Mouse (Mus musculus): ENCODE measurements at regions not wholly inside any gene's neighbourhood (a gene's known extent, or its start where the extent isn't known, plus 50 kb on each side); places are given as distances from the start of the nearest gene placed in this dataset.
A peak's percentile ranks its signal among the peaks of the same experiment; 100 is the strongest.

DNA sequence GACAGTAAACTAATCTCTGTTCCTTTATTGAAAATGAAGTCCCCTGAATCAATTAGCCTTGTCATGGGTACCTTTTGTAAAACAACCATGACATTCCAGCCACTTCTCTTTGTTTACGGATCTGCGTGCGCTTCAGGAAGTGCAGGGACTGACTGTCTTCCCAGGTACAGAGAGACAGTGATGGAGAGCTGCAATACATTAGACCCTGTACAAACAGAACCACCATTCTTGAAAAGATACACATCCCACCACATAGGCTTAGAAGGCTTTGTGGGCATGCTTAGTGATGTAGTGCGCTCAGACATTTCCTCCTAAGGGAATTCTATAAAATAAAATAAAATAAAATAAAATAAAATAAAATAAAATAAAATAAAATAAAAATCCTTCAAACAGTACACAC lies 148.8 kb upstream of the Hnrnpa3 start:
- 0 out of 2 replicates have a peak overlapping the region, but pooled peaks have one; percentile 37 for H3K27ac ChIP-seq (replicated peaks)
- no peaks in the 10 kb centered on the region for H3K27me3 ChIP-seq
- ATAC-seq (ENCODE audit: low FRiP score, low read depth), result no peak
- H3K9me3 ChIP-seq, result no peaks in the 10 kb centered on the region
- H3K4me1 ChIP-seq (replicated peaks), result peaks cover 13% of the 10 kb centered on the region; the same call in 1 of the 2 replicates
- 43% methylated on average over 4 of the region's 4 CpGs for WGBS
- H3K4me2 ChIP-seq, result no peak overlapping the region
- H3K9ac ChIP-seq, result no peak overlapping the region
- no peak overlapping the region for H3K4me3 ChIP-seq
- no peaks in the 10 kb centered on the region for H3K36me3 ChIP-seq

DNA sequence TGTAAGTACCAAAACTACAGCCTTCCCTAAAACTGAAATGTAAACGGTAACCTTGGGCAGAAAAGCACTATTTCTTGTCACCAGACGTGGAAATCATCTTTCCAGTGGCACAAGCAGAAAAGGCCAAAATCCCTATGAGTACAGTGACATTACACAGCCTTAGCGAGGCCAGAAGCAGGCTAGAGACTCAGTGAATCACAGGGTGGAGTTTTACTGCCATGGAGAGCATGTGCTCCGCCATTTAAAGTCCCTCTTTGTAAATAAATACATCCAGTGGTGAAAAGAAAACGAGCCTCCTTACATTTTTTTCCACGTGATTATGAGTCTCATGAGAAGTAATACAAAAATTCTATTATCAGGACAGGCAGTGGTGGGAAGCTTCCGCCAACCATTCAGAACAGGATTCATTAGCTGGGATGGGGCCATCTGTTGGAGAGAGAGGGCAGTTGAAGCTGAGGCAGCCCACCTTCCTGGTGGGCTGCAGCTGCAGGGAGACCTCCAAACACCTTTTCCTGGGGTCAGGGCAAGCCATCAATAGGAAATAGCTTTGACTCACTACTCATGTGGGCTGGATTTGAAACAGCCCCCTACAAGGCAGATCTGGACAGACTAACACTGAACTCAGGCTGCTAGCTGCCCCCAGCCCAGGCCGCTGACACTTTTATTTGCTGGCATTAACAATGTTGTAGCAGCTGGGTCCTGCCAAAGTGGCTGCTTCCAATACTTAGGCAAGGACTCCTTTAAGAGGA lies 146.5 kb upstream of the Hnrnpa3 start:
- Histone ChIP-seq H3K4me3 (no peak overlapping the region), H3K36me3 (no peaks in the 10 kb centered on the region), H3K4me1 (replicated peaks) (peaks cover 13% of the 10 kb centered on the region; the same call in 1 of the 2 replicates), H3K4me2 (no peak overlapping the region), H3K9ac (no peak overlapping the region), H3K27ac (replicated peaks) (no peak overlapping the region), H3K9me3 (no peaks in the 10 kb centered on the region), H3K27me3 (no peaks in the 10 kb centered on the region)
- WGBS, result 67% methylated on average over 8 of the region's 8 CpGs
- ATAC-seq (ENCODE audit: low FRiP score, low read depth), result peak; percentile 42; the same call in 1 of the 2 replicates

DNA sequence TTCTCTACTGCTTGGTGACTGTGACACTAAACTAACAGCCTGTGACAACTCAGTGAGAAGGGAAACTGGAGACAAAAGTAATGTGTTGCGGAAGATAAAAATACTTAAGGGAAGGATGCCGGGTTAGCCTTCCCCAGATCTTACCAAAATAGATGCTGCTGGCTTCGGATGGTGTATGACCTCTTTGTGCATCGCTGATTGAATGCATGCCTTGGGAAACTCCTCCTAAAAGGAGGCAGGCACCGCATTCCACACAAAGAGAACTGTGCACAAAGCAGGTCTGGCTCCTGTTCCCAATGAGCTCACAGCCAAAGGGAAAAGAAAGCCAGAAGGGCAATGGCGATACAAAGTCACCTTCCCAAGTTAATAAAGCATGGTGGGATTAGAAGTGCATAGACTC lies 144.9 kb upstream of the Hnrnpa3 start:
- H3K4me2 ChIP-seq, result no peak overlapping the region
- H3K36me3 ChIP-seq, result no peaks in the 10 kb centered on the region
- H3K4me3 ChIP-seq, result no peak overlapping the region
- H3K9me3 ChIP-seq, result no peaks in the 10 kb centered on the region
- H3K27ac ChIP-seq (replicated peaks), result no peak overlapping the region
- 49% methylated on average over 6 of the region's 6 CpGs for WGBS
- H3K9ac ChIP-seq, result no peak overlapping the region
- peaks cover 13% of the 10 kb centered on the region; the same call in 1 of the 2 replicates for H3K4me1 ChIP-seq (replicated peaks)
- H3K27me3 ChIP-seq, result no peaks in the 10 kb centered on the region
- ATAC-seq (ENCODE audit: low FRiP score, low read depth), result no peak

- no peak for ATAC-seq (ENCODE audit: low FRiP score, low read depth)
- Histone ChIP-seq H3K36me3 (no peaks in the 10 kb centered on the region), H3K4me3 (no peak overlapping the region), H3K27ac (replicated peaks) (no peak overlapping the region), H3K4me1 (replicated peaks) (0 out of 2 replicates have a peak, but pooled peaks cover 6% of the 10 kb centered on the region), H3K4me2 (no peak overlapping the region), H3K27me3 (no peaks in the 10 kb centered on the region), H3K9me3 (no peaks in the 10 kb centered on the region), H3K9ac (no peak overlapping the region)
- 89% methylated on average over 11 of the region's 11 CpGs for WGBS
Observed at GRCm38 (mm10) chr2:75516223-75516622, 142.8 kb upstream of the Hnrnpa3 start.

GRCm38 (mm10) chr2:75517096-75517495 lies 142.0 kb upstream of the Hnrnpa3 start:
- no peak for ATAC-seq (ENCODE audit: low FRiP score, low read depth)
- Histone ChIP-seq H3K27ac (replicated peaks) (no peak overlapping the region), H3K27me3 (no peaks in the 10 kb centered on the region), H3K9me3 (no peaks in the 10 kb centered on the region), H3K9ac (no peak overlapping the region), H3K4me1 (replicated peaks) (0 out of 2 replicates have a peak, but pooled peaks cover 6% of the 10 kb centered on the region), H3K36me3 (no peaks in the 10 kb centered on the region), H3K4me3 (no peak overlapping the region), H3K4me2 (no peak overlapping the region)
- WGBS, result 69% methylated on average over 3 of the region's 3 CpGs

DNA sequence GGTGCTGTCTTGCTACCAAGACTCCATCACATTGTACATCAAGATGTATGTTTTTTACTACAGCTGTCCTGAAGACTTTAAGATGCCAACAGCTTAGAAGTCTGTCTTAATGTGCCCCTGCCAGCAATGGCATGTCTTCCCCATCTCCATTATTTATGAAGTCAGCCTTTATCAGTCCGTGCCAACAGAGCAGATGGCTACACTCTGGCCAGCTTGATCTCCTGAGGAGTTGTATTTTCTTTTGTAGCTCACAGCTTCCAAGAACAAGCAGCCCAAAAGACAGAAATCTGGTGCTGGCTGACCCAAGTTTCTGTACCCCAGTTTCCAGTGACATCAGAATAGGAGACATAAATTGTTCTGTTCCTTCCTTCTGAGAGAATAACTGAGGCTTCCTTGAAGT lies 140.5 kb upstream of the Hnrnpa3 start:
- Histone ChIP-seq H3K4me3 (no peak overlapping the region), H3K9me3 (no peaks in the 10 kb centered on the region), H3K4me1 (replicated peaks) (no peaks in the 10 kb centered on the region), H3K27ac (replicated peaks) (no peak overlapping the region), H3K27me3 (no peaks in the 10 kb centered on the region), H3K36me3 (no peaks in the 10 kb centered on the region), H3K4me2 (no peak overlapping the region), H3K9ac (no peak overlapping the region)
- WGBS, result 74% methylated on average over 1 of the region's 1 CpGs
- no peak for ATAC-seq (ENCODE audit: low FRiP score, low read depth)

- no peak overlapping the region for H3K9ac ChIP-seq
- no peak overlapping the region for H3K4me3 ChIP-seq
- H3K4me1 ChIP-seq (replicated peaks), result peaks cover 3% of the 10 kb centered on the region; the same call in 1 of the 2 replicates
- H3K9me3 ChIP-seq, result no peaks in the 10 kb centered on the region
- no peak overlapping the region for H3K27ac ChIP-seq (replicated peaks)
- ATAC-seq (ENCODE audit: low FRiP score, low read depth), result no peak
- H3K27me3 ChIP-seq, result no peaks in the 10 kb centered on the region
- no peaks in the 10 kb centered on the region for H3K36me3 ChIP-seq
- WGBS, result 40% methylated on average over 3 of the region's 3 CpGs
- no peak overlapping the region for H3K4me2 ChIP-seq
Observed at GRCm38 (mm10) chr2:75525562-75525961, 133.5 kb upstream of the Hnrnpa3 start.

DNA sequence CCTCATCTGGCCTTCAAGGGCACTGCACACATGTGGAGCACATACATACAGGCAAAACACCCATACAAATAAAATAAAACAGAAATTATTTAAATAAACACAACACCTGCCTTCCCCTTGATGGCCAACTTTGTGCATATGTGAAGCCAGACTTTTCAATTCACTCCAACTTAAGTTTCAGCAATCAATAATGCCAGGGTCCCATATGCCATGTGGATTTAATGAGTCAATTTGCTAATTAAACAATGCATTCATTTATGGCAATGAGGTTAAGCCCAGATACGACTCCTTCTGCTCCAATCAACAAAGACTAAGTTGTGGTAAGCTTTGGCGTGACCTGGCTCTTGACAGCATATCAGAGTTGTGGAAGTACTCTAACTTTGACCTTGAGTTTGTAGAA lies 130.4 kb upstream of the Hnrnpa3 start:
- WGBS, result 69% methylated on average over 2 of the region's 2 CpGs
- no peak for ATAC-seq (ENCODE audit: low FRiP score, low read depth)

GRCm38 (mm10) chr2:75538114-75538513 lies 120.9 kb upstream of the Hnrnpa3 start:
- Histone ChIP-seq H3K9ac (no peak overlapping the region), H3K27ac (replicated peaks) (no peak overlapping the region), H3K9me3 (no peaks in the 10 kb centered on the region), H3K27me3 (no peaks in the 10 kb centered on the region), H3K36me3 (no peaks in the 10 kb centered on the region), H3K4me3 (no peak overlapping the region), H3K4me2 (no peak overlapping the region), H3K4me1 (replicated peaks) (no peaks in the 10 kb centered on the region)
- 31% methylated on average over 4 of the region's 4 CpGs for WGBS
- no peak for ATAC-seq (ENCODE audit: low FRiP score, low read depth)

More for the DNA sequence above, 130.4 kb upstream of the Hnrnpa3 start:
- Histone ChIP-seq H3K4me3 (no peak overlapping the region), H3K27me3 (no peaks in the 10 kb centered on the region), H3K4me1 (replicated peaks) (peaks cover 3% of the 10 kb centered on the region; the same call in 1 of the 2 replicates), H3K9me3 (no peaks in the 10 kb centered on the region), H3K9ac (no peak overlapping the region), H3K27ac (replicated peaks) (no peak overlapping the region), H3K36me3 (no peaks in the 10 kb centered on the region), H3K4me2 (no peak overlapping the region)

- Histone ChIP-seq H3K27me3 (no peaks in the 10 kb centered on the region), H3K36me3 (no peaks in the 10 kb centered on the region), H3K4me1 (replicated peaks) (no peaks in the 10 kb centered on the region), H3K9me3 (no peaks in the 10 kb centered on the region), H3K9ac (no peak overlapping the region), H3K27ac (replicated peaks) (no peak overlapping the region), H3K4me2 (no peak overlapping the region), H3K4me3 (no peak overlapping the region)
- ATAC-seq (ENCODE audit: low FRiP score, low read depth), result no peak
- WGBS, result 94% methylated on average over 6 of the region's 6 CpGs
Observed at GRCm38 (mm10) chr2:75539726-75540125, 119.3 kb upstream of the Hnrnpa3 start.

GRCm38 (mm10) chr2:75542331-75542730 lies 116.7 kb upstream of the Hnrnpa3 start:
- WGBS, result 62% methylated on average over 5 of the region's 5 CpGs
- no peaks in the 10 kb centered on the region for H3K9me3 ChIP-seq
- no peaks in the 10 kb centered on the region for H3K27me3 ChIP-seq
- H3K27ac ChIP-seq (replicated peaks), result no peak overlapping the region
- no peaks in the 10 kb centered on the region for H3K36me3 ChIP-seq
- ATAC-seq (ENCODE audit: low FRiP score, low read depth), result no peak
- H3K4me3 ChIP-seq, result no peak overlapping the region
- H3K9ac ChIP-seq, result no peak overlapping the region
- H3K4me1 ChIP-seq (replicated peaks), result no peaks in the 10 kb centered on the region
- H3K4me2 ChIP-seq, result no peak overlapping the region

GRCm38 (mm10) chr2:75542781-75543180 lies 116.3 kb upstream of the Hnrnpa3 start:
- no peak overlapping the region for H3K27ac ChIP-seq (replicated peaks)
- H3K9me3 ChIP-seq, result no peaks in the 10 kb centered on the region
- no peaks in the 10 kb centered on the region for H3K36me3 ChIP-seq
- H3K4me2 ChIP-seq, result no peak overlapping the region
- no peaks in the 10 kb centered on the region for H3K4me1 ChIP-seq (replicated peaks)
- H3K4me3 ChIP-seq, result no peak overlapping the region
- whole genome bisulfite sequencing, result 65% methylated on average over 5 of the region's 5 CpGs
- H3K9ac ChIP-seq, result no peak overlapping the region
- H3K27me3 ChIP-seq, result no peaks in the 10 kb centered on the region
- peak; percentile 54; the same call in 1 of the 2 replicates for ATAC-seq (ENCODE audit: low FRiP score, low read depth)

DNA sequence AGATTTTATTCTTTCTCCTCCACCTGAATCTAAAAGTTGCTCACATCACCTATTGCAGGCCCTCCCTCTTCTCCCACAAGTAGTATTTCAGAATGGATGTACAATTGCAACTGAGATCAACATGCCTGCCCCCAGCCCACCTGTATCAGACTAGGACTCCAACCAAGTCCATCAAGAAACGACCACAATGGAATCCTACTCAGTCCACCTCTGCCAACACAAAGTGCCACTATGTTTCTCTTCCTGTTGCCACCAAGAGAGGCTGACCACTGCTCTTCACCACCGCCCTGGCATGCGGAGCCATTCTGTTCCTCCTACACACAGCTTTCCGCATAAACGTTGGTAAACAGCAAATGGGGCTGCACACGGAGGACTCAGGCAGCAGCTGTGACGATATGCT lies 113.1 kb upstream of the Hnrnpa3 start:
- H3K9ac ChIP-seq, result no peak overlapping the region
- no peak overlapping the region for H3K4me2 ChIP-seq
- no peaks in the 10 kb centered on the region for H3K4me1 ChIP-seq (replicated peaks)
- no peak overlapping the region for H3K27ac ChIP-seq (replicated peaks)
- WGBS, result 90% methylated on average over 7 of the region's 7 CpGs
- H3K27me3 ChIP-seq, result no peaks in the 10 kb centered on the region
- no peak for ATAC-seq (ENCODE audit: low FRiP score, low read depth)
- H3K36me3 ChIP-seq, result no peaks in the 10 kb centered on the region
- no peak overlapping the region for H3K4me3 ChIP-seq
- no peaks in the 10 kb centered on the region for H3K9me3 ChIP-seq

Measured in hindbrain, embryonic 15.5 days (tissue).